Mouse (Mus musculus) midbrain, embryonic 10.5 days (tissue): ENCODE data around the gene St14. TPM values are rescaled to one million over a fixed set of nuclear protein-coding genes. Genes with fewer than 3 reads are reported as not detected.
"Not testable (repeated sequence)": the region's sequence is repeated elsewhere in the genome, so short reads cannot be mapped to it uniquely, and the experiment has no call there.

Source experiments
- DNase-seq: peaks from one replicate; pipeline ENCODE4 v3.0.0-alpha.2; 2017; ENCODE audit warnings: low spot score
- H3K27ac ChIP-seq: fragments of 300-500 bp; sonication (generic); replicated peaks from 2 replicates; pipeline ENCODE4 v1.5.1; 2016; ENCODE audit warnings: mild to moderate bottlenecking
- H3K27me3 ChIP-seq: fragments of 300-500 bp; sonication (generic); 2 replicates; pipeline ENCODE4 v1.6.1; 2016; ENCODE audit warnings: low read depth, mild to moderate bottlenecking; ENCODE audit not compliant: poor library complexity, severe bottlenecking
- H3K36me3 ChIP-seq: fragments of 300-500 bp; sonication (generic); 2 replicates; pipeline ENCODE4 v1.6.1; 2016; ENCODE audit warnings: mild to moderate bottlenecking, moderate library complexity
- H3K4me1 ChIP-seq: fragments of 300-500 bp; sonication (generic); 2 replicates; pipeline ENCODE4 v1.6.1; 2016
- H3K4me3 ChIP-seq: fragments of 300-500 bp; sonication (generic); 2 replicates; pipeline ENCODE4 v1.5.1; 2016; ENCODE audit warnings: mild to moderate bottlenecking, moderate library complexity
- H3K9me3 ChIP-seq: fragments of 300-500 bp; sonication (generic); replicated peaks from 2 replicates; pipeline ENCODE4 v1.6.1; 2016; ENCODE audit warnings: mild to moderate bottlenecking
- WGBS: fragments of 180-500 bp; shearing (Covaris S2); methylation state at CpG from one replicate; pipeline ENCODE4 v1.1.7; 2016; 5-methylcytosine and 5-hydroxymethylcytosine counted together
- polyA plus RNA-seq: library from polyadenylated mRNA; unstranded; fragments of >200 nt; fragmentation: Nextera tagmentation; extraction: Ambion mirVana; gene quantifications from 2 replicates; pipeline ENCODE4 v1.2.1, GENCODE M21; 2016

Gene St14
- 2.5 and 2.7 TPM in 2 replicates for polyA plus RNA-seq

GRCm38 (mm10) chr9:31131205-31131968 lies at the start of gene St14:
St14 (minus strand) TSS chr9:31131853.
- H3K4me3 ChIP-seq = peak within 1 kb of the TSS; percentile 59
- peak; percentile 44 for DNase-seq
- H3K4me1 ChIP-seq = peaks cover 15% of the 10 kb centered on the region
- no peak within 1 kb of the TSS; the same call in 1 of the 2 replicates for H3K27ac ChIP-seq
- no peaks in the 10 kb centered on the region for H3K36me3 ChIP-seq
- no peaks in the 10 kb centered on the region for H3K9me3 ChIP-seq
- peaks cover 79% of the 10 kb centered on the region for H3K27me3 ChIP-seq
- WGBS = under 1% methylated on average over 74 of the region's 74 CpGs

DNA sequence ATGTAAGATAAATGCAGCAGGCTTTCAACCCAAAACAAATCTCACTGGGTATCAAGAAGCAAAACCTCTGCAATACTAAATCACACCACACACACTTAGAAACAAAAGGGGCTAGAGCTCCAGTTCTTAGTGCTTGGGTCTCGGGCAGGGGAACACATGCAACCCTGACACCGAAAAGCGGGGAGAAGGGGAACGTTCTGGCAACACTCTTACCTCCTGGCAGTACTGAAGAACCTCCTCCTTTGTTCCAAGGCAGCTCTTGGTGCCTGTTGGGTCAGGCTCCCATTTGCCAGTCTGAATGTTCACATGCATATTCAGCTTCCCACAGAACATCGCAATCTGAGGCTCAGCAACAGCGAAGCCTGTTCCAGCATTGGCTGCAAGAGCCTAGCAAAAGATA lies 46.0 kb upstream of the St14 start:
- H3K4me3 ChIP-seq = no peak overlapping the region
- no peaks in the 10 kb centered on the region for H3K9me3 ChIP-seq
- no peak overlapping the region for H3K27ac ChIP-seq
- H3K27me3 ChIP-seq = no peaks in the 10 kb centered on the region
- no peaks in the 10 kb centered on the region for H3K4me1 ChIP-seq
- 90% methylated on average over 6 of the region's 6 CpGs for WGBS
- DNase-seq = no peak
- peaks cover 49% of the 10 kb centered on the region for H3K36me3 ChIP-seq

DNA sequence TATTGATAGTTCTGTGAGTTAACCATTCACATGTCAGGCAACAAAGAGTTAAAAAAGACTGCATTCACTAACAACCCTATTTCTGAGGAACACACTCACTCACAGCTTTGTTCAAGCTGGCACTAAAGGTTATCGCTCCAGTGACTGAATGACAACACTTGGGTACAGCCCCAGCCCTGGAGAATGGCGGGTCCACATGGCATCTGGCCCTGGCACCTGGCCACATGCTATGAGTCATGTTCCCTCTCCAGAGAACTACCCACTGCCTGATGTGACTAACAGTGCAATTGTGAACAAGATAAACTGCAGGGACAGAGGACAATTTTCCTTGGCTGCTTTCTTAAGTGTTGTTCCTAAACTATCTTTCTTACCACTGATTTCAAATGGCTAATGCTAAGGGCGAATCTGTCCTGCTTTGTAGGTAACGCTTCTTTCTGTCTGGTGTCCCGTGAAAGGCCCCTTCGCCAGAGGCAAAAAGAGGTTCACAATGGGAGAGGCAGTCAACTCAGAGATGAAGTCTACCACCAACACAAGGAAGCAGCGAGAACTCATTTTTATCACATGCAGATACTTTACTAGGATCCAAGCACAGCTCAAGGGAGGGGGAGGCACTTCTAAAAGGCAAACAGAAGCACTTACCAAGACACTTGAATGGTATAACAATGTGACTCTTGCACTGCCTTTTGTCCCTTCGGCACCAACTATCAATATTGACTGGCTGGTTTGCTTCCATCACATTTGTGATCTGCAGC lies 44.9 kb upstream of the St14 start:
- H3K36me3 ChIP-seq = peaks cover 55% of the 10 kb centered on the region
- no peak overlapping the region for H3K4me3 ChIP-seq
- no peaks in the 10 kb centered on the region for H3K27me3 ChIP-seq
- DNase-seq = no peak
- H3K27ac ChIP-seq = no peak overlapping the region
- H3K9me3 ChIP-seq = no peaks in the 10 kb centered on the region
- no peaks in the 10 kb centered on the region for H3K4me1 ChIP-seq
- WGBS = 89% methylated on average over 8 of the region's 8 CpGs

DNA sequence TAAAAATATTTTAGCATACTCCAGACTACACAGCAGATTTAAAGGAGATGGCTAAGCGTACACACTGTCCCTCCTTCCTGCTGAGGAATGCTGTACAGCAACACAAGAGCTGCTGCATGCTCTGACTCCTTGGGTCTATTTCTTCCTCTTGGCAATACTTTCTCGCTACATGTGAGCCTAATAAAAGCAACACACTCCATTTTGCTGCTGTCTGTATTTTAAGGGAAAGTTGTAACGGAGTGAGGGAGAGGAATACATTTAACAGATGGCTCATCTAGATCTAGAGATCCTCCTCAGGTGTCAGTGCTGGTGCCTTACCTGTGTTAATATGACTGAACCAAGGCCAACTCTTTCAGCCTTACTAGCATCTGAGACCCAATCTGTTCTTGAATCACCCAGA lies 44.3 kb upstream of the St14 start:
- Histone ChIP-seq H3K27ac (no peak overlapping the region), H3K36me3 (peaks cover 60% of the 10 kb centered on the region), H3K4me1 (no peaks in the 10 kb centered on the region), H3K27me3 (no peaks in the 10 kb centered on the region), H3K9me3 (no peaks in the 10 kb centered on the region), H3K4me3 (no peak overlapping the region)
- DNase-seq = no peak
- 87% methylated on average over 3 of the region's 3 CpGs for WGBS

DNA sequence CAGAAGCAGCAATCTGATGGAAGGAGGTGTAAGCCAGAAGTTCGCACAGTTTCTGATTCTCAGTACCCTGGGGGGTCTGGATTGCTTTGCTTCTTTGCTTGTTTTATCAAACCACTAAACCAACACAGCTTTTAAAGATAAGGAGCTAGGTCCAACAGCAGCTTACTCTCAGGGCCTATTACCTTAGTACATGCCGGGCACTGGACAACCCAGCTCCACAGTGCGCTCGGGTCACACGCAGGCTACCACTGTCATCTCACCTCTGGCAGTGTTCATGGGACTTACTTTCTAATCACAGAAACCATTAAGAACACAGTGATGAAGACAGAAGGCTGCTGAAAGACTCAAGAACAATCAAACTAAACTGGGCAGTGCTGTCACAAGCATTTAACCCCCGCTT lies 43.7 kb upstream of the St14 start:
- DNase-seq = no peak
- H3K9me3 ChIP-seq = no peaks in the 10 kb centered on the region
- no peaks in the 10 kb centered on the region for H3K4me1 ChIP-seq
- no peak overlapping the region for H3K27ac ChIP-seq
- no peak overlapping the region for H3K4me3 ChIP-seq
- H3K27me3 ChIP-seq = no peaks in the 10 kb centered on the region
- H3K36me3 ChIP-seq = peaks cover 67% of the 10 kb centered on the region
- WGBS = 89% methylated on average over 6 of the region's 6 CpGs

GRCm38 (mm10) chr9:31168356-31169093 lies 36.9 kb upstream of the St14 start:
- no peak overlapping the region for H3K27ac ChIP-seq
- peaks cover 86% of the 10 kb centered on the region for H3K36me3 ChIP-seq
- no peaks in the 10 kb centered on the region for H3K9me3 ChIP-seq
- H3K27me3 ChIP-seq = no peaks in the 10 kb centered on the region
- no peaks in the 10 kb centered on the region for H3K4me1 ChIP-seq
- DNase-seq = no peak
- 95% methylated on average over 22 of the region's 22 CpGs for WGBS
- no peak overlapping the region for H3K4me3 ChIP-seq

- H3K27ac ChIP-seq = no peak overlapping the region
- WGBS = 91% methylated on average over 13 of the region's 13 CpGs
Observed at GRCm38 (mm10) chr9:31167305-31167704, 35.7 kb upstream of the St14 start.

DNA sequence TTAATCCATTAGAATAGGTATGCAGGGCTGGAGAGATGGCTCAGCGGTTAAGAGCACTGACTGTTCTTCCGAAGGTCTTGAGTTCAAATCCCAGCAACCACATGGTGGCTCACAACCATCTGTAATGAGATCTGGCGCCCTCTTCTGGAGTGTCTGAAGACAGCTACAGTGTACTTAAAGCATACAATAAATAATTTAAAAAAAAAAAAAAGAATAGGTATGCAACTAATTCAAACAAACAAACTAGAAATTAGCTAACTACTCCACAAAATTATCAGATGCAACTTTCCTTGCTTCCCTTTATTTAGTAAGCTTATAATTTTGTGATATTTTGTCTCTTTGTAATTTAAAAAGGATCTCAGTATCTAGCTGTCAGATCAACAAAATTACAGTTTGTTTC lies 33.9 kb upstream of the St14 start:
- not testable (repeated sequence) for H3K27me3 ChIP-seq, H3K27ac ChIP-seq, H3K9me3 ChIP-seq, DNase-seq, H3K4me3 ChIP-seq, H3K4me1 ChIP-seq
- H3K36me3 ChIP-seq = peaks cover 95% of the 10 kb centered on the region
- 80% methylated on average over 3 of the region's 3 CpGs for WGBS

More at GRCm38 (mm10) chr9:31167305-31167704, 35.7 kb upstream of the St14 start:
- Histone ChIP-seq H3K27me3 (no peaks in the 10 kb centered on the region), H3K9me3 (no peaks in the 10 kb centered on the region), H3K4me1 (no peaks in the 10 kb centered on the region), H3K36me3 (peaks cover 94% of the 10 kb centered on the region), H3K4me3 (no peak overlapping the region)
- DNase-seq = no peak

DNA sequence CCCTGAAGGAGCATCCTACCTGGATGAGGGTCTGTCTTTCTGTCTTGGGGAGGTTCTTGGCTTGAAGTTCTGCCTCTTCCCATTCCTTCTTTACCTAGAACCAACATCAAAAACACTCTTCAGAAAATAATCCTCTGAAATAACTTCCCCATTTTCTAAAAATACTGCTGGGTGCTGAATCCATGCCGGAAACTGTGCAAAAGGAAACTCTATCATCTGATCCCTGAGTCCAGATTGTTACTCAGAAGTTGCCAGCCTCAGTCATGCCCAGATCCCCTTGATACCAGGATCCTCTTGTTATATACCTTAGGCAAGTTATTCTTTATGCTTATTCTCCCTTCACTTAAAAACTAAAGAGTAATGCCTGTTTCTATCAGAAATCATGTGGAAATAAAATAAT lies 31.7 kb upstream of the St14 start:
- H3K27ac ChIP-seq = no peak overlapping the region
- WGBS = 93% methylated on average over 1 of the region's 1 CpGs
- peaks cover 97% of the 10 kb centered on the region for H3K36me3 ChIP-seq

DNA sequence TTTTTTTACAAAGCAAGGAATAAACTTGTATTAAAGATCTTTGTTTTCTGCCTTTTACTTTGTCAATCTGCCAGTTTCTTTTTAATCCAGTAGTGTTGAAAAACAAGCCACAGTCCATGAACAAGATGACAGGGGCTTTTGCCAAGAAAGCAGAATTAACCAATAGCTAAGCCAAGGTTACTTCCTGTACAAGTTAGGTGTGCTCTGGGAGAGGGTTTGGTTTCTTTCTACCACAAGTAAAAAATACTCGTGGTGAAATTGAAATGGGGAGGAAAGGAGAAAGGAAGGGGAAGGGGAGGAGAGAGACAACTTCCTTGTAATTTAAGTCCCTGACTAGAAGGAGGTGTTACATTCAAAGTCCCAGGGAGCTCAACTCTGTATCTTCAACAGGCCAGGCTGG lies 31.3 kb upstream of the St14 start:
- Histone ChIP-seq H3K4me3 (no peak overlapping the region), H3K9me3 (no peaks in the 10 kb centered on the region), H3K4me1 (no peaks in the 10 kb centered on the region), H3K36me3 (peaks cover 97% of the 10 kb centered on the region), H3K27ac (no peak overlapping the region), H3K27me3 (no peaks in the 10 kb centered on the region)
- 75% methylated on average over 1 of the region's 1 CpGs for WGBS
- no peak for DNase-seq

More for the DNA sequence above, 31.7 kb upstream of the St14 start:
- Histone ChIP-seq H3K4me1 (no peaks in the 10 kb centered on the region), H3K9me3 (no peaks in the 10 kb centered on the region), H3K4me3 (no peak overlapping the region), H3K27me3 (no peaks in the 10 kb centered on the region)
- no peak for DNase-seq

DNA sequence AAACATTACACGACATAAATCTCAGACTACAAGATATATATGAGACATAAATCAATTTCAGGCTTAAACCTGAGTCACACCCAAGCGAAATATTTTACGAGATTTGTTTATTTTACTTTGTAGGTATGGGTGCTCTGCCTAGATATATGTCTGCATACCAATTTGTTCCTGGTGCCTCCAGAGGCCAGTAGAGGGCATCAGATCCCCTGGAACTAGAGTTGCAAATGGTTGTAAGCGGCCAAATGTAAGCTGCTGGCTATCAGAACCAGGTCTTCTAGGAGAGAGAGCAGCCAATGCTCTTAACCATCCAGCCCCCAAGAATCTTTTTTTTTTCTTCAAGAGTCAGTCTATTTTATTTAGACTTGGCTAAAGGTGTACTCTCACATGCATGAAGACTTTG lies 28.3 kb upstream of the St14 start:
- Histone ChIP-seq H3K4me1 (no peaks in the 10 kb centered on the region), H3K4me3 (no peak overlapping the region), H3K9me3 (no peaks in the 10 kb centered on the region), H3K36me3 (peaks cover 99% of the 10 kb centered on the region), H3K27me3 (no peaks in the 10 kb centered on the region), H3K27ac (no peak overlapping the region)
- WGBS = 81% methylated on average over 4 of the region's 4 CpGs
- no peak for DNase-seq

GRCm38 (mm10) chr9:31156594-31156993 lies 24.9 kb upstream of the St14 start:
- H3K27ac ChIP-seq = no peak overlapping the region
- no peaks in the 10 kb centered on the region for H3K9me3 ChIP-seq
- DNase-seq = no peak
- peaks cover 99% of the 10 kb centered on the region for H3K36me3 ChIP-seq
- no peak overlapping the region for H3K4me3 ChIP-seq
- no peaks in the 10 kb centered on the region for H3K4me1 ChIP-seq
- 88% methylated on average over 8 of the region's 8 CpGs for WGBS
- no peaks in the 10 kb centered on the region for H3K27me3 ChIP-seq
